Mouse (Mus musculus) thymus, postnatal 0 days (tissue): ENCODE data around the gene Slx4ip. TPM values are rescaled to one million over a fixed set of nuclear protein-coding genes. Genes with fewer than 3 reads are reported as not detected.
"Not testable (repeated sequence)": the region's sequence is repeated elsewhere in the genome, so short reads cannot be mapped to it uniquely, and the experiment has no call there.

Experiments used
- DNase-seq: peaks from one replicate; pipeline ENCODE4 v3.0.0-alpha.2; 2015; ENCODE audit warnings: low spot score
- polyA plus RNA-seq: library from polyadenylated mRNA; unstranded; fragments of >200 nt; fragmentation: Nextera tagmentation; extraction: Ambion mirVana; gene quantifications from 2 replicates; pipeline ENCODE4 v1.2.1, GENCODE M21; 2015

The Slx4ip gene
- 5.5 and 6.2 TPM in 2 replicates for polyA plus RNA-seq

DNA sequence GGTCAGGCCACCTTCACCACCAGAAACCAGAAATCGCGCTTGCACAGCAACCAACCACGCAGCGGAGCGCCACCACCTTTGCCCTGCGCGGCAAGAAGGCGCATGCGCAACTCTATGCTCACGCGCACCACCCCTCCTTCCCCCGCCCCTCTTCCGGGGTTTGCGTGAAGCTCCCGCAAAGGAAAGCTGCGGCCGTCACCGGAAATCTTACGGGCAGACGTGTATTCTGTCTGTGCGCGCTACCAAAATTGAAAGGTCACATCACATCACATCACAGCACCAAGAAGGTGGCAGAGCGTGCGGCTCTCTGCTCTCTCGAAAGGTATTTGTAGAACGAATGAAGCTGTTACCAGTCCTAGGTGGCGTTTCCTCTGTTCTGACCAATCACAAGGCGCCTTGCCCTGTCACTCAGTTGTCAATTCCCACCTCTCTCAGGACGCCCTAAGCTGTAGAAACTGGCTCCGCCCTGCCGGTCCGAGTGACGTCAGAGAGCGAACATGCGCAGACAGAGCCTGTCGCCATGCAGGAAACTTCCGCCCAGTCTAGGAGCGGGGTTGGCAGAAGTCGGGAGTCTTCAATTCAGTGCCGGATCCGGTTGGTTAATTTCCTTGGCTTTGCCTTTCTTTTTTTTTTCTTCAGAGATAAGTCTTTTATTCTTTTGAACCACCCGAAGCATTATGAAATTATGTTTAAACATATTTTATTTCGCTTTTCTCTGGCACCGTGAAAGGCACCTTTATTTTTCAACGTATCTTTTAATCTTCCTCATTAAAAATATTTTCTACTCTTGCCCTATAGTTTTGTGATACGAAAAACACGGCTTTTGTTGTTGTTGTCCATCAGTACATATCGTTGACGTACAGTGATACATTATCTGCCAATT lies at the start of gene Slx4ip, which contains the start of the genes AL731706.1 and Mkks:
TSS of gene Slx4ip (plus strand) at position 151 of the 883 bp plus-strand sequence.
TSS of gene AL731706.1 (minus strand) at position 322 of the 883 bp plus-strand sequence.
TSS of gene Mkks (minus strand) at position 322 of the 883 bp plus-strand sequence.
- peak; percentile 100 for DNase-seq

DNA sequence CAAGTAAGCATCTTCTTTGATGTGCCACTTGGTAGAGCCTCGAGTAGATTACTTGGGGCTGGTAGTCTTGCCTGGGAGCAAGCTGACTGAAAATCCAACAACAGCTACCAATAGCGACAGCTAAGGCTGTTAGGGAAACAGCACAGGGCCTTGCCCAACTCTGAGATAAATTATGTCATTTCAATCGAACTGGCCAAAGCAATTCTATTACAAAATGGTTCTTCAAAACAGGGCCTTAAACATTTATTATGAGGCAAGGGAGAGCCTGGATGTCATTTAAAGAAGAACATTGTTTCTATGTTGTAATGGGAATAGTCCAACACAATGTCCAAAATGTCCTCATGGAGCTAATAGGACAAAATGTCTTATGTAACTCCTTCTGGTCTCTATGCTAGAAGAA lies 40.7 kb upstream of the Slx4ip start:
- DNase-seq, result no peak

- DNase-seq, result no peak
Measured at GRCm38 (mm10) chr2:136854543-136855388, 36.3 kb upstream of the Slx4ip start.

DNA sequence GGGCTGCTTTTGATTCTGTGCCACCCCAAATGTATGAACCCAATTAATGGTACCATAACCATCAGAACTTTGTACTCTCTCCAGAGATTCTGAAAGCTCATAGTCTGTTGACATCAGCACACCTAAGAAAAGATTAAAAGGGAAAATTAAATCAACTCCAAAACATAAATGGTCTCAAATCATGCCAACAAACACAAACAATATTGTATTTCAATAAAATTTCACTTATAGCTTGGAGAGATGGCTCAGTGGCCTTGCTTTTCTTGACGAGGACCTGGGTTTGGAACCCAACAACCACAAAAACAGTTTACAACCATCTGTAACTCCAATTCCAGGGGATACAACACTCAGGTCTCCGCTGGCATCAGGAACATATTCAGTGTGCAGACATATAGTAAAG lies 5.4 kb upstream of the Slx4ip start, which contains the start of gene AL731706.2:
TSS of gene AL731706.2 (minus strand) at position 101 of the 400 bp plus-strand sequence.
- no peak for DNase-seq

DNA sequence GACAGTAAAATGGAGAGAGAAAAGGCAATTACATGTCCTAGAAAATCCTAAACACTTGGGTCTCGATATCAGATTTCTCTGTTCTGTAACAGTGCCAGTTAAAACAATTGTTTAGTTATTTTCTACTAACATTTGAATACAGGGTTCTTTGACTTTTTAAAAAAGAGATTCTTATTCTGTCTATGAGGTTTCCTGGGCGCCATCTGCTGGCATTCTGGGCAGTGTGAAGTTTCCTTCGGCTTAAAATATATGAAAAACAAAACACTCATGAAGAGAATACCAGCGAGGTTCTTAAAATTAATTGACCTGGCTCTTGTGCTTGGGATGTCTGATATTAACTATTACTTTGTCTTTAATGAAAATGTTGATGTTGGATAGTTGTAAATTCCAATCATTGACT lies 4.2 kb upstream of the Slx4ip start:
- peak; percentile 12 for DNase-seq

- DNase-seq, result not testable (repeated sequence)
Measured at GRCm38 (mm10) chr2:136890716-136891067, 326 bp upstream of the Slx4ip start.

GRCm38 (mm10) chr2:136891951-136892371 lies 943 bp downstream of the Slx4ip start:
- peak; percentile 97 for DNase-seq

- no peak for DNase-seq
Measured at GRCm38 (mm10) chr2:136894494-136894893, 3.5 kb downstream of the Slx4ip start.

- no peak for DNase-seq
Measured at GRCm38 (mm10) chr2:136896131-136896530, 5.1 kb downstream of the Slx4ip start.

DNA sequence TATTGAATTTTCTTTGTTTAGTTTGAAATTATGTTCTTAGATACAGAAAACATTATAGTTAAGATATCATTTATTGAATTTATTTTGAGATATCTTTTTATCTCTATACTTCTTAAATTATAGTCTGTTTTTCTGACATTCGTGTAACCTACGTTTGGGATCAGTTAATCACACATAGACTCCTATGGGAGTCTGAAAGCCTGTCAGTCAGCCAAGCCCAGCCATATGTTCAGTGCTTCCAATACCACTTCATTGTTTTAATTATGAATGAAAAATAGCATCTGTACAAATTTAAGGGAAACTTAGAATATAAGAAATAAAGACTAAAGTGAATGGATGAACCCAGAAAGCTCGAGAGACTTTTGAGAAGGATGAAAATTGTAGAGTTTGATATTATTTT lies 17.6 kb downstream of the Slx4ip start:
- DNase-seq, result no peak

GRCm38 (mm10) chr2:136909298-136909697 lies 18.3 kb downstream of the Slx4ip start:
- DNase-seq, result no peak

GRCm38 (mm10) chr2:136911958-136912411 lies 21.0 kb downstream of the Slx4ip start:
- no peak for DNase-seq

DNA sequence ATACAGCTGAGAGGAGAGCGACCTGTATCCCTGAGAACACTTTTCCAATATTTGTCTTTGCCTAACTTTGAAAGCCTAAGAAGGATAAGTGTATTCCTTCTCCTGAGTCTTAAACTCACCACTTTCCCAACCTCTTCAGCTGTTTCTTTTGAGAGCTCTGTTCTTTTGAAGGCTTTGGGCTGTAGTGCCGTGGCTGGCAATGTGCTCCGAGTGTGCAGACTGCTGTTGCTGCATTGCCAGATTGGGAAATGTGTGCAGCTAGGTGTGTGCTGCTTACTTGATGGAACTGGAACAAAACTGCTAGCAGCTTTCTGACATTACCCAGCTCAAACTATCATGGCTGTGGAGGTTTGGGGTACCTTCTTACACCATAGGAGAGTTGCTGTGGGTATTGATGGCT lies 22.0 kb downstream of the Slx4ip start:
- DNase-seq, result no peak

DNA sequence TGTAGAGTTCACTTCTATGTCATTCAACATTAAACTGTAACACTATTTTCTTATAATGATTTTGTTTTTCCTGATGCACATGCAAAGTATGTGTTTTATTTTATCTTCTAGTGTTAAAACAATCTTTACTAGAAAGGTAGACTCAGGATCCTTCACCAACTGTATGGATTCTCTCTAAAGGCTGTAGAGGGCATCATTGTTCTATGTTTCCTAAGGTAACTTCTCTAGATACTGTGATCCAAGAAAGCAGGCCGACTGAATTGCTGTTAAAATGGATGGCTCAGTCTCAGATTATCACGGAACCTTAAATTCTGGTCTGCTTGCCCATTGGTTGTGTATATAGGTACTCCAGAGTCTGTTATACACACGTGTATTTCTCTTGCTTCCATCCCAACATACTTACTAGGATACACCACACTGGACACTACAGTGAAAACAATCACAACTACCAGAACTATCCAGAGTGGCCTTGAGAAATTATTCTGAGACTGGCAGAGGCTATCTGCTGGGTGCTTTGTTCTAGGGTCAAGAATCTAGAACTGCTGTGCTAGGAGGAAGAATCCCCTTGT lies 23.4 kb downstream of the Slx4ip start:
- no peak for DNase-seq

- DNase-seq, result no peak
Measured at GRCm38 (mm10) chr2:136919433-136919832, 28.4 kb downstream of the Slx4ip start.

DNA sequence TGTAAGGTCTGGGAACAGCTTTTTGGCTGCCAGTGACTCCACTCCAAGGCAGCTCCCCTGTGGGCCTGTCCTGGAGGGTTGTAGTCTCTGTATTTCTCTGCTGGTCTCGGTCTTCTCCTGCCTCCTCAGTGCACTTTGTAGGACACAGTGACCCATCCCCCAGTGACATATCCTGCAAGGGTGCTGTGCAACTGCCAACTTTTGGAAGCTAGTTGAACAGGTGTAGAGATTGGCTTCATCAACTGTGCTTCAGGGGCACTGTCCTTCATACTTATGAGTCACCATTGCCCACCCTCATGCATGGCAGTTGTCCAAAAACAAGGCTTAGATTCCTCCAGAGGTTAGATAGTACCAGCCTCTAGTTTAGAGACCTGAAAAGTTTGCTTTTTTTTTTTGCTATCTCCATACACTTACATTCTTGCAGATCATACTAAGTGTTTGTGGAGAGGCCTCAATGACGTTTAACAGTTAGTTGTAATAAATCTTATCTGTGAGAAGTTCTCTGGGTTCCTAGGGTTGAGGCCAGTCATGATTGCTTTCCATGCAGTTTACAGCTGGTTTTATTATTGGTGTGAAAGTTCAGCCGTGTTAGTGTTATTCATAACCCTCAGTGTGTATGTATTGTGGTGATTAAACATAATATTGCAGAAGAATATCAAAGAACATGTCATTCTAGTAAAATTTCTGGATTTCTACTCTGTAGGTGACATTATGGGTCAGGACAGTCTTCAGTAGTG lies 29.4 kb downstream of the Slx4ip start:
- no peak for DNase-seq

- peak; percentile 12 for DNase-seq
Measured at GRCm38 (mm10) chr2:136921003-136921408, 30.0 kb downstream of the Slx4ip start.

DNA sequence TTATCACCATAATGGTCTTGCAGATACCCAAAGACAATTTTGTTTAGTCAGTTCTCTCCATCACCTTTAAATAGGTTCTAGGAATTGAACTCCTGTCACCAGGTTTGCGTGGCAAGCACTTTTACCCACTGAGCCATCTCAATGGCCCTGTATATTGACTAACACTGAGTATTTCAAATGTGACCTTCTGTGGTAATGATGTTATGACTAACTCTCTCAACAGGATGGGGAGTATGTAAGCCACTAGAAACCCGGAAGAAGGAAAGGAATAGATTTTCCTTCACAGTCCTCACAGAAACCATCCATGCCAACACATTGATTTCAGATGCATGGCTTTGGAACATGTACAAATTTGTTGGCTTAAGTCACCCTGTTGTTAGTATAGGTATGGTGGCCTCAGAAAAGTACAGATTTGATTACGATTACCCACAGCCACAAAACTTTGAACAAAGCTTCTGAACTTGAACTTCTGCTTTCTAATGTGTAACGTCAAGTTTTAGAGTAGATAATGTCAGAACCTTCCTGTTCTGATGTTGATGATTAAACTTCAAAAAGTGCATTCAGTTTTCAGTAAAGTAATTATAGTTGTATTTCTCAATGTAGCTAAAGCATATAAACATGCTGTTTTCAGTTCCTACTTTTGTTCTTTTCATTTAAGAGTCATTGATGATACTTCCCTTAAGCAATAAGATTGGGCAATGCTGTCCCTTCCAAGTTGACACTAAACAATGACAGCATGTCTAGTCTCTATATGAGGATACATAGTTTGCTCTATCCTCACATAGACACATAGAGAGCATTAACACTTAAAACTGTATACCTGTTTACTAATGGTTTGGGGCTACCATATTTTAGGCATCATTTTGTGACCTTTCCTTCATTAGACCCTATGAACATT lies 45.6 kb downstream of the Slx4ip start:
- DNase-seq, result no peak

DNA sequence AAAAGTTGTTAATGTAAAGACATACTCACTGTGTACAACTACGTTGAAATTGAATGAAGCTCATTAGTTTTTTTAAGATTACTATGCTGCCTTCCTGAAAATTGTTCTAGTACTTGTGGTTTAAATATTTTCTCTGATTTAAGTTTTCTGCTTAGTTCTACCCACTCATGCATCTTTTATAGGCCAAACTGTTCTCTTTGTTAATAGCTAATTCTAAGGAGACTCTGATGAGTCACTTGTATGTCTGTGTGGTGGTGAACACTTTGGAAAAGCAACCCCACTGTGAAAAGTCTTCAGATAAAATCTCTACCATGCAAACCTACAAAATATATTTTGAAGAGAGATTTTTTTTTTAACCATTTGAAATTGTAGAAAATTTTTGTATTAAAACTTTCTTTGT lies 47.2 kb downstream of the Slx4ip start:
- DNase-seq, result no peak

- DNase-seq, result no peak
Measured at GRCm38 (mm10) chr2:136946297-136946696, 55.3 kb downstream of the Slx4ip start.
